Mouse (Mus musculus) adrenal gland, postnatal 14 days (tissue): ENCODE results near the gene Dctd. TPM values are rescaled to one million over a fixed set of nuclear protein-coding genes. Genes with fewer than 3 reads are reported as not detected.
"Not testable (repeated sequence)": the region's sequence is repeated elsewhere in the genome, so short reads cannot be mapped to it uniquely, and the experiment has no call there.

ENCODE experiments used
- DNase-seq: peaks from one replicate; pipeline ENCODE4 v3.0.0; 2021; ENCODE audit warnings: mixed read lengths
- total RNA-seq: library from RNA; stranded (reverse); gene quantifications from 2 replicates; pipeline ENCODE4 v1.2.3, GENCODE M21; 2021

Gene Dctd
- total RNA-seq, 1 experiment from 2014 or later: 8.9 TPM

GRCm38 (mm10) chr8:48145766-48146165, 46.9 kb downstream of the Dctd start:
- DNase-seq: no peak

GRCm38 (mm10) chr8:48146449-48146848, 47.6 kb downstream of the Dctd start:
- DNase-seq: no peak

GRCm38 (mm10) chr8:48152062-48152738, 53.3 kb downstream of the Dctd start:
- peak; percentile 55 for DNase-seq

GRCm38 (mm10) chr8:48153360-48154121, 54.6 kb downstream of the Dctd start:
- DNase-seq: peak; percentile 84

- DNase-seq: no peak
Observed at GRCm38 (mm10) chr8:48157718-48158117, 58.8 kb downstream of the Dctd start.

- no peak for DNase-seq
Observed at GRCm38 (mm10) chr8:48158560-48159217, 59.8 kb downstream of the Dctd start.

GRCm38 (mm10) chr8:48177406-48177805, 78.5 kb downstream of the Dctd start:
- no peak for DNase-seq

- no peak for DNase-seq
Observed at GRCm38 (mm10) chr8:48177876-48178275, 79.0 kb downstream of the Dctd start.

GRCm38 (mm10) chr8:48178993-48179392, 80.1 kb downstream of the Dctd start:
- DNase-seq: no peak

- not testable (repeated sequence) for DNase-seq
Observed at GRCm38 (mm10) chr8:48180146-48180545, 81.3 kb downstream of the Dctd start.

GRCm38 (mm10) chr8:48181000-48181399, 82.1 kb downstream of the Dctd start:
- no peak for DNase-seq

GRCm38 (mm10) chr8:48183758-48184157, 84.9 kb downstream of the Dctd start:
- no peak for DNase-seq

- DNase-seq: no peak
Observed at GRCm38 (mm10) chr8:48188586-48188985, 89.7 kb downstream of the Dctd start.

GRCm38 (mm10) chr8:48195971-48196370, 97.1 kb downstream of the Dctd start:
- no peak for DNase-seq

- no peak for DNase-seq
Observed at GRCm38 (mm10) chr8:48199171-48199570, 100.3 kb downstream of the Dctd start.

GRCm38 (mm10) chr8:48202632-48203031, 103.7 kb downstream of the Dctd start:
- no peak for DNase-seq

Other genes with a start within 250 kb of the Dctd start
- 24.6 and 26.5 TPM in 2 replicates for gene Wwc2, start 108.2 kb upstream of the Dctd start, total RNA-seq